Mouse (Mus musculus) CH12F3 (cell line): ENCODE data around the gene Cxcr5.

Source experiments
- in situ Hi-C: fragments of 300-500 bp; cut with MboI; formaldehyde crosslinking; loops from 2 replicates; pipeline ENCODE4 v1.14.3; 2020; ENCODE audit warnings: low sequenced_read_pairs

Gene Cxcr5

DNA sequence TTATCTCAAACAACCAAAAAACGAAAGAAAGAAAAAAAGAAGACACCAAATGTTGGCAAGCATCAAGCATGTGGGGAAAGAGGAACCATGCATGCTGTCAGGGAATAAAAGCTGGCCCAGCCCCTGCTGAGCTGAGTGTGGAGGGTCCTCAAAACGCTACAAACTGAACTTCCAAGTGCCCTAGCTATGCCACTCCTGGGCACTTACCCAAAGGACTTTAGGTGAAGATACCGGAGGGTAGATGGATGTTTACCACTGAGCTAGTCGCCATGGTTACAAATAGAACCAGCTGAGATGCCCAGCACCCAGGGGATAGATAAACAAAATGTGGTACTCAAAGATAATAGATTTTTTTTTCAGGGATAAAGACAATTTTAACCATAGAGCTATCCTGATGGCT is at the start of gene Cxcr5:
Gene Cxcr5, minus strand, starts transcription at position 281 of the 400 bp plus-strand sequence.
- in situ Hi-C loops: no loop called here

DNA sequence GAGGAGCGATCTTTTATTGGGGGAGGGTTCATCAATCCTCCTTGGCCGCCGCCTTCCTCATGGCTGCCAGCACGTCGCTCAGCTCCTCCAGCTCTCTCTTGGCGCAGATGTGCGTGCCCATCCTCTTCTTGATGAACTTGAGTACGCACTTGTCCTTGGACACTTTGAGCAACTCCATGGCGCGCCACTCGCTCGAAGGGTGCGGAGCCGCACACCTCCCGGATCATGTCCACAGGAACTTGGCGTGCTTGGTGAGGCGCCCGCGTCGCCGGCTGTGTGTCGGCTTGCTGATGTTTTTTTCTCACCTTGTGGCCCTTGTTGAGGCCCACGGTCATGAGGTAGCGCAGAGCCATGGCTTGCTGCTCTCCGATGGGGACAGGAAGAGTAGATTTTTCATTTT is 48.7 kb upstream of the Cxcr5 start:
- in situ Hi-C loops: no loop called here

DNA sequence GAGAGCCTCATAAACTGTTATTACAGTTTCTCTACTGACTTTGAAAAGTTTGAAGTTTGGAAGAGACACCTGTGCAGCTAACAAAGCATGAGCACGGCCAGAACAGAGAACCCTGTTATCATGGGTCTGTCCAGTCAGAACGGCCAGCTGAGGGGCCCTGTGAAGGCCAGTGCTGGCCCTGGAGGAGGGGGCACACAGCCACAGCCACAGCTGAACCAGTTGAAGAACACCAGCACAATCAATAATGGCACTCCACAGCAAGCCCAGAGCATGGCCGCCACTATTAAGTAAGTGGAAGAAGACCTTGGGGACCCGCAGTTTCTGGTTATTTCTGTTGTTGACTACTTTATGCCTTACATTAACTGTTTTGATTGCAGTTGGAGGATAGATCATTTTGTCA is 45.6 kb upstream of the Cxcr5 start:
- in situ Hi-C loops: loop anchor here (10.0 kb wide), 1 partner anchor 83 kb away; no protein-coding TSS in a partner anchor

DNA sequence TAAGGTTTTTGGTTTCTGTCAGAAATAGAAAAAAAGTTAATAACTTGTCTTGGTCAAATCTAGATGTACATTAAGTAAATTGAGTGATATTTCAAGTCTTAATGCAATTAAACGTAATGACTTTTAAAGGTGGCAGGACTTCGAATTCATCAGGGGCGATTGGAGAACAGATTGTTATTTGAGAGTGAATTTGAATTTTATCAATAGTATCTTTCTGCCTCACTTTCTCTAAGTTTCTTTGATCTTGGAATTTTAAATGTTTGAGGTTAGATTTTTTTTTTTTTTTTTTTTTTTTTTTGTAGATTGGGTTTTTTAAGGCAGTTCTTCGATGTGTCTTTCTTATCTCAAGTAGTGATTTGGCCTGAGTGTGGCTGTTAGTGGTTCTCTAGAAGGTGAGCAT is 45.0 kb upstream of the Cxcr5 start:
- in situ Hi-C loops: loop anchor here (10.0 kb wide), 1 partner anchor 82 kb away; no protein-coding TSS in a partner anchor

DNA sequence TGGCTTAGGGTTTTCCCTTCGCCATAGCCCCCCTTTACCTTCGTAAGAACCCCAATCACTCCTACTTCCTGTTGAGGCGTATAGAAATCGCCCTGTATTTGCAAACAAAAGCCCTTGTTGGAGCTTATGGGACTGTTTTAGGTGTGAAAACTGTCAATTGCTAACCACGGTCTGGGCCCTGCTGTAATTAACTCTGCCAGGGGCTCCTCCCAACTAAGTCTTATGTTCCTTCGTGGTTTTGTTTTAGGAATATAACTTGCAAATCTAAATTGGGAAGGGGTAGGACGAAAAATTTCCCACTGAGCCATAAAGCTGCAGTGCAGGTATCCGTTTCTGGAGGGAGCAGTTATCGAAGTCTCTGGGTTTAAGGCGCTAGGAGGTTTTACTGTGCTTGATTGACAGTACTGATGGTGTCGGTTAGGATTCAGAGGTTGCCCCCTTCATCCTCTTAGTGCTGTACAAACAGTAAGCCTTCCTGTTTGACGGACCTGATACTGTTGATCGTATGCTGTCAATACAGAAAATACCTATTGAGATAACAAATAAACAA is 44.0 kb upstream of the Cxcr5 start:
- in situ Hi-C loops: loop anchor here (10.0 kb wide), 1 partner anchor 81 kb away; no protein-coding TSS in a partner anchor

DNA sequence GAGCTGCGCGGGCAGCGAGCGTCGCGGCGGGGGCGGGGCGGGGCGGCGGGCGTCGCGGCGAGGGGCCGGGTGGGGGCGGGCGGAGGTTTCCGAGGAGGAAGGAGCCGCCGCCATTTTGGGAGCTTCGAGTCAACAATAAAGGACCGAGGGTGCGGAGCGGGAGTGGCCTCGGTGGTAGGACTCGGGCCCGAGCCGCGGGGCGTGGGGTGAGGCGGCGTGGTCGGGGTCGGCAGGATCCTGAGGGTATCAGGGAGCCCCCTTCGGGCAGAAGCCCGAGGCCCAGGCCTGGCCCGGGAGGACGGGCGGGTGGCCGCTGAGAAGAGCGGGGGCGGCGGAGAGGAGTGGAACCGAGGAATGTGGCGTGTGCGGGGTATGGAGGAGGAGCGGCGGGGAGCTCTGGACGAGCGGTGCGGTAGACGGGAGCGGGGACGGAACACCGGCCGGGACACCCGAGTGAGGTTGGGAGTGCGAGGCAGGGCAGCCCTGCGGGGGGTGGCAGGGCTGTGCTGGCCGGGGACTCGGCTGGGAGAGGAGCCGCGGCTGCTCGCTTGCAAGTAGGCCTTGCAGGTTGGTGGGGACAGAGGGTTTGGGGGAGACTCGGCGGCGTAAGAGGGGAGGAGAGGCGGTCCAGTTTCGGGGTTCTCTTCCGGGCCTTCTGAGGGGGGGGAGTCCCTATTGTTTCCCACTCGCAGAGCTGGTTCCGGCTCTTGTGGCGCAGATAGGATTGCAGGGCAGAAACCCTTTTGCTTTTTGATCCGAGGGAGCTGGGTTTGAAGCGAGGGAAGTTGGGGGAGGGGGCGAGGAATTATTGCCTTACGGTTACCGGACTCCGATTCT is 43.3 kb upstream of the Cxcr5 start, which contains the start of gene Ddx6:
Gene Ddx6, plus strand, starts transcription at position 114 of the 837 bp plus-strand sequence.
- in situ Hi-C loops: loop anchor here (10.0 kb wide), 1 partner anchor 80 kb away; no protein-coding TSS in a partner anchor

DNA sequence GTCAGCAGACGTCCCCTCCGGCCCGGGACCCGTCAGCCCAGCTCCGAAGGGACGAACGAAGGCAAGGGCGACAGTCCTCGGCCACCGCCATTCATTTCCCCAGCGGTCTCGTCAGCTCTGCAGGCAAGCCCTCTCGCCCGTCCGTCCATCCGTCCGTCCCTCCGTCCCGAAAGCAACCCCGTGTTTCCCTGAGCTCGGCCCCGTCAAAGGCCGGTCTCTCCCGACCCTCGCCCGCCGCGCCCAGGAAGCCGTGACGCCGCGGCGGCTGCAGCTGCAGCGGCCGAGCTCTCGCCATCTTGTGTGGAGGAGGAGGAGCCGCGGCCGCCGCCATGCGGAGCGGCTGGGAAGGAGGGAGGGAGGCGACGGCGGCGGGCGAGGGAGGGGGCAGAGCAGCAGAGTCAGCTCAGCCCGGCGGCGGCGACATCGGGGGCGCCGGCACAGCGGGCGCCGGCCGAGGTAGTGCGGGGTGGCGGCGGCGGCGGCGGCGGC is 42.7 kb upstream of the Cxcr5 start:
- in situ Hi-C loops: loop anchor here (10.0 kb wide), 1 partner anchor 80 kb away; no protein-coding TSS in a partner anchor

DNA sequence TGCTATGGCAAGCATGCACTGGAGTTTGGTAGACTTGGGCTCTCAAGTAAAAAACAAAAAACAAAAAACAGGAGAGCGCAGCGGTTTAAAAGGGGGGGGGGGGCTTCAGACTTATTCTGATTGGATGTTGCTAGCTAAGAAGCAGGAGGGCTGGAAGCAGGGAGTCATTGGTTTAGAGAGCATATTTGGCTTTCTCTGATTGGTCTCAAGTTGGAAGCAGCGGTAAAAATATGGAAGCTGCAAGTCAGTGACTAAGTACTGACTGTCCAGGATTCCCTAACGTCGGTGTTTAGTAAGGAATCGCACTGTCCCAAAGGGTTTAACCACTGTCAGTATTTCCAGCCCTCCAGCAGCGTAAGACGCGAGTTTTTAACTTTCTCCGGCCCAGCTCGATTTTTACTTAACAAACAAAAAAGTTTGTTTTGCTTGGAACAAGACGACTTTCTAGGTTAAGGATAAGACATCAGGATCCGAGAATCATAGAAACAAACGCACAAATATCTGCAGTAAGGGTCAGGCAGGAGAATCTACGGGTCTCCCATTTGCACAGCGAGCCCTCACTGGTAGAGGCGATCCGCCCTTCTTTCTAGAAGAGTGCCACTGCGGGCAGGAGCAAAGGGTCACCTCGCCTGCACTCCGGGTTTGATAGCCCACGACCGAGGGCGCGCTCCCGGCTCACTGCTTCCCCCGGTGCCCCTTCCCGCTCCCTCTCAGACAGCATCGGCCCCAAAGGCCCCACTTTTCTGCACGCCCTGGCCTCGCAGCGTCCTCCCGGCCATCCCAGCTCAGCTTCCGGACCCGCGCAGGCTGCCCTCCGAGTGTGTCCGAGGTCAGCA is 42.0 kb upstream of the Cxcr5 start:
- in situ Hi-C loops: loop anchor here (10.0 kb wide), 1 partner anchor 79 kb away; no protein-coding TSS in a partner anchor

DNA sequence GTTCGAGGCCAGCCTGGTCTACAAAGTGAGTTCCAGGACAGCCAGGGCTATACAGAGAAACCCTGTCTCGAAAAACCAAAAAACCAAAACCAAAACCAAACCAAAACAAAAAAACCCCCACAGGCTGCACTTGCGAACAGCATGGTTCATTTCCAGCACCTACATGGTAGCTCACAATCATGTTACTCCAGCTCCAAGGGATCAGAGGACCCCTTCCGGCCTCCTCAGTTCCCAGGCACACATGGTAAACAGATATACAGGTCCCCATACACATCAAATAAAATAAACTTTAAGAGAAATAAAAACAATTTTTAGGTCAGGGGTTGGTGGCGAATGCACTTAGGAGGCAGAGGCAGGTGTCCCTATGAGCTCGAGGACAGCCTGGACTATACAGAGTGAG is 41.1 kb upstream of the Cxcr5 start:
- in situ Hi-C loops: loop anchor here (10.0 kb wide), 1 partner anchor 78 kb away; no protein-coding TSS in a partner anchor

DNA sequence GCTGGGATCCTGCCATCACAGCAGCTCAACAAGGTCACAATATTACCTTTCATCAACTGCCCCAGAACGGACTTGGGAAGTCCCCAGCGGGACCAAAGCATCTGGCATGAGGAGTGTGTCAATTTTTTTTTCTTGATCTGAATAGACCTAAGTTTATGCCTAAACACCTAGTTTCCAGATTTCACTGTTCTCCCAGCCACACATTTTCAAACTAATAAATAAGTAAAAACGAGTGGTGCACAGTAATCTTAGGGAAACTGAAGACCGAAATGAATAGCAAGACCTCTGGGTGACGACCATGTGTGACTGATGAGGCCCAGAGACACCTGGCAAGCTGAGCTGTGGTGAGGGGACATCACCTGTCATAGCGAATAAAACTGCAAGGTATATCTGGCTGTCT is 39.1 kb upstream of the Cxcr5 start:
- in situ Hi-C loops: loop anchor here (10.0 kb wide), 1 partner anchor 76 kb away; no protein-coding TSS in a partner anchor

DNA sequence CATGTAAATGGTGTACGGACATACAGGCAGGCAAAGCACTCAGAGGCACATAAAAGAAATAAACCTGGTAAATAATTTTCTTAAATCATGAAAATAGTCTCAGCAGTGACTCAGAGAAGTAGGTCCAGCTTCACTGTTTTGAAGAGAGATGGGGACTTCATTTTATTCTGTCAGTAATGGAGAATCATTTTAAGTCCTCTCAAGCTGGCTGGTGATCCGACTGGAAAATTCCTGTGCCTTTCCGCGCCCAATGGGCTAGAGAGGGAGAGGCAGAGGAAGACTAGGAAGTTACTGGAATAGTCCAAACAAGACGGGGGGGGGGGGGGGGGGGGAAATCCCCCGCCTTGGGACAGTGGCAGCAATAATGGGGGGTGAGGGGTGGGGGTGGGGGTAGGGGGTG is 37.9 kb upstream of the Cxcr5 start:
- in situ Hi-C loops: loop anchor here (10.0 kb wide), 1 partner anchor 75 kb away; no protein-coding TSS in a partner anchor

DNA sequence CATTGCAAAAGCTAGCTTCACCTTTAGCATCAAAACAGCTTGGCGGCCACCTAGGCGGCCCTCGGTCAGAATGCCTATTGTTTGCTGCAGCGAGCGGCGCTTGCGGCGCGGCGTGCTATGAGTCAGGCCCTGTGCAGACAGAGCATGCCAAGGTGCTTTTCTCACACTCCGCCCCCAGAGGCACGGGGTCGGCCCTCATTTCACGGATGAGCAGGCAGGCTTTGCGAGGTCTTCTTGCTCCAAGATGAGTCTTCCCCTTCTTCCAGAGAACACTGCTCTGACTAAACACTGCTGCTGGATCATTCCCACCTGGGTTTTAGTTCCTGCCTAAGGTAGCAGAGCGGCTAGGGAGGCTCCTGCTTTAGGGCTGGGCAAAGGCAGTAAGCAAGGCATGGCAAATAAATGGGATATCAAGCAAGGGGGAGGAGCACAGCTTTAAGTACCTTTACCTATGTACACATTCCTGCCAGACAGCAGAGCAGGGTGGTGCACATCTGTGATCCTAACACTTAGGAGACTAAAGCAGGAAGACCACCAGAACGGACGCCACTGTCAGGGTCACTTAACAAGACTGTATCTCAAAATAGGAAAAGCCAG is 37.3 kb upstream of the Cxcr5 start:
- in situ Hi-C loops: no loop called here

DNA sequence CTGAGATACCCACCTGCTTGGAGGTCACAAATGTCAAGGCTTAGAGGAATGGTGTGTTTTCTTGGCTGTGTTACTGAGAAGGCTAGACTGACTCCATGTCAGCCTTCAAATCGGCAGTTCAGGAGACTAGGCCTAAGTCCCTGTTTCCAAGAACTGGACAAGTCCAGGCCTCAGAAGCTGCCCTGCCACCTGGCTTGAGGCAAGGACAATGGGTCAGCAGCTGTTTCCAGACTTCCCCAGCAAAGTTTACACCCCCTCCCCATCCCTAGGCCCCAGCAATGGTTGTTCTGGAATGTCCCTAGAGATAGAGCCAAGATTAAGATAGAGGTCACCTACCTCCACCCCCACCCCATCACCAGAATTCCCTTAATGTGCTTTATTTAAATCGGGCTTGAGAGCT is 36.1 kb upstream of the Cxcr5 start:
- in situ Hi-C loops: no loop called here

DNA sequence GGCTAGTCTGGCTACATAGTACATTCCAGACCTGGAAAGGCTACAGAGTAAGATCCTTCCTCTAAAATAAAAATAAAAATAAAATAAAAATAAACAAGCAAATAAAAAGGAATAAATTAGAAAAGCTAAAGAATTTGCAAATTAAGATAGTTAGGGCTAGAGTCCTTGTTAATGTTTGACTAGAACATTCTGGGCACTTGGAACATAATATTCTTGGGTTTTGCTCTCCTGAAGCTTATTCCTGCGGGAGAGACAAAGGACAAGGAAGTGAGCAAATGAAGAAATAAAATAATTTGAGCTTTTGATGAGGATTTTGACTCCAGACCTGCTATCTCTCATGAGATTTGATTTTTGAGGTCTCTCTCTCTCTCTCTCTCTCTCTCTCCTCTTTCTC is 33.9 kb upstream of the Cxcr5 start:
- in situ Hi-C loops: no loop called here

DNA sequence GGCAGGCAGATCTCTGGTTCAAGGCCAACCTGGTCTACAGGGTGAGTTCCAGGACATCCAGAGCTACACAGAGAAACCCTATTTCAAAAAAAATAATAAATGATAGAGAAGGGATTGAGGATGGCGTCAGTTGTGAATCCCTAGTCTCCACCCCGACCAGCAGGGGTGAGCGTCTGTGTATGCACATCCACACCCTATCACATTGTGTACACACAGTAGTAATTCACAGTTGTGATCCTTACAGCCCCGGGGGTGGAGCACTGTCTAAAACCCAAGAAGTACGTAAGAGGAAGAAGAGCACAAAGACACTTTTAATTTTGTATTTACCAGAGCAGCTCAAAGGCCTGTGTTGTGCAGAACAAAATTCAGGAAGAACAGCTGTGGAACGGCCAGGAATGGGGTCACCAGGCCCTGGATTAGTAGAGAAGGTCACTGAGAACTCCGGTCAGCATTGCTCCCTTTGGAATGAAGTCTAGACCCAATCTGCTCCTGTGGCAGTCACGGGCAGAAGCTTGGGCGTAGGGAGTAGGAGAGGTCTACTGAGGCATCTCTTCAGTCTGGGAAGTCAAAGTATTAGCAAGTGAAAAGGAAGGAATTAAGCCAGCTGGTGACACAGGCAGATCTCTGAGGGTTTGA is 33.3 kb upstream of the Cxcr5 start:
- in situ Hi-C loops: no loop called here

DNA sequence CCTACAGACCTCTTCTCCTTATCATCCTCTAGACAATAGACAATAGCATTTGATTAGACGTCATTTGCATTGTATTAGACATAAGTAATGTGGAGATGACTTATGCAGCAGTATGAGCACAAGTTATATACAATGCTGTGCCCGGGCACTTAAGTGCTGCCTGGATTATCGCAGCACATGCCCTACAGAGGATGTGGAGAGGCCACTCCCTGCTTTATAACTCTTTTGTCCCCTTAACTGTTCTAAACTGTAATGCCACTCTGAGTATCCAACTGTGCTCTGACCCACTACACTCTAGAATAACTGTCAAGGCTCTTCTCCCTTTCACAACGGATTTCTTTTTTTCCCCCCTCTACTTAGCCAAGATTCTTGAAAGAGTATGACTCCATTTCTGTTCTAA is 32.2 kb upstream of the Cxcr5 start:
- in situ Hi-C loops: no loop called here

DNA sequence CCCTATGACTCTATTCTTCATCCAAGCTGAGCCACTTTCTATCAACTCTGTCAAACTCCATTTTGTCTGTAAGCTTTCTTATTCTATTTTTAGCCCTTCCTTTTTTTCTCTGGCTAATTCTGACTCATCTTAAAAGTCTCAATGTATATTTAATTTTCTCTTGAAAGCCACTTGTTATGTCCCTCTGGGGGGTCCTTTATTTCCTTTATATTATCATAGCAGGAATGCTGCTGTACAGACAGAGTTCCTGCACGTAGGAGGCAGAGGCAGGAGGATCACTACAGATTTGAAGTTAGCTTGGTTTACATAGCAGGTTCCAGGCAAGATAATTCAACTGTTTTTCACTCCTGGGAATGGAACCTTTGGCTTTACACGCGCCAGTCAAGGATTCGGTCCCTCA is 31.5 kb upstream of the Cxcr5 start:
- in situ Hi-C loops: no loop called here

DNA sequence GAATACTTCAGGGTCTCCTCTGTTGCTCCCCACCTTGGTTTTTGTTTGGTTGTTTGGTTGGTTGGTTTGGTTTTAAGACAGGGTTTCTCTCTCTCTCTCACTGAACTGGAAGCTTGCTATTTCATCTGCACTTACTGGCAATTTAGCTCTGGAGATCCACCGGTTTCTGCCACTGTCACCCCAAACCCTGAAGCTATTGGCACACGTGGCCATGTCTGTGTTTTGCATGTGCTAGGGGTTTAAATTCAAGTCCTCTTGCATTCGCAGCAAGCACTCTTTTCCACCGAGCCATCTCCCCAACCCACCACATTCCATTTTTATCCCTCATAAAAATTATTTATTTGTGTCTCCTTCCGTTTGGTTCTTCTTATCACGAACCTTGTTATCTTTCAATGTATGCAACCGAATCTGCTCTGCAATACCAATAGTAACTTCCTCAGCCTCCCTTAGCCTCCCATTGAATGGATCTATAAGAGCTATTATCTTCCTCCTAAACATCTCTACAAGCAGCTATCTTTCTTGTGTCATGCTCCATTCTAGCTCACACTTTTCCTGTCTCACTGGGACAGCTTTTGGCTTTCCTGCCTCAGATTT is 30.0 kb upstream of the Cxcr5 start:
- in situ Hi-C loops: no loop called here

DNA sequence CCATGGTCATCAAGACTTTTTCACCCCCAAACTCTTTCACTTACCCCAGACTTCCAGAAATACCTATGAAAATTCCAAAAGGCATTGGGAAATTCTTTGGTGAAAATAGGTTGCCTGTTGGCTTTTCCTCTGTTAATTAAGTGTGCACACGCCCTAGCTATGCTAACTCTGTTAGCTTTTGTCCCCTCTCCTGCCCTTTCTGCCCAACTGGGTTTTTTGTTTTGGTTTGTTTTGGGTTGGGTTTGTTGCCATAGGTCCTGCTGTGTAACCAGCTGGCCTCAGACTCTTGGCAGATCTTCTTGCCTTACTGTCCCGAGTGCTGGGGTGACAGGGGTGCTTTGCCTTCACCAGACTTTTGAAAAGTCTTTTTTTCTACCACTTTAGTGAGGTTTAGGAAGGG is 29.3 kb upstream of the Cxcr5 start:
- in situ Hi-C loops: no loop called here

DNA sequence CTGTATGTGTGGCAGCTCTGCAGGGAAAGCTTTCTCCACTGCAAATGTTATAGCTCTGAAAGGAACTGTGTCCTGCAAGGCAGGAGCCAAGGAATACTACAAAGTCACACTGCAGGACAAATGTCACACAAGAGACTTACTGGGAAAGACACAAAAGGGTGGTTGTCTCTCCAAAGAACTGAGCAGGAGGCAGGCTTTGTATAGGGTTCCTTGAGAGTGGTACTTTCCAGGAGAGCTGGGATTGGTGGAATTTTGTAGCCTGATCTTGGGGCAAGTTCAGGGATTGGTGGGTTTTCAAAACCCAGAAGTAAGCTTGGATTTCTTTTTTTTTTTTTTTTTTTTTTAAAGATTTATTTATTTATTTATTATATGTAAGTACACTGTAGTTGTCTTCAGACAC is 27.4 kb upstream of the Cxcr5 start:
- in situ Hi-C loops: no loop called here
